Mouse (Mus musculus) telencephalon, adult 2 months (tissue): ENCODE measurements around the gene 1700021F05Rik.
A peak's percentile ranks its signal among the peaks of the same experiment; 100 is the strongest.

ENCODE experiments used
- DNase-seq: peaks from one replicate; pipeline ENCODE4 v3.0.0-alpha.2; 2011; ENCODE audit warnings: low read depth, low spot score

Gene 1700021F05Rik

DNA sequence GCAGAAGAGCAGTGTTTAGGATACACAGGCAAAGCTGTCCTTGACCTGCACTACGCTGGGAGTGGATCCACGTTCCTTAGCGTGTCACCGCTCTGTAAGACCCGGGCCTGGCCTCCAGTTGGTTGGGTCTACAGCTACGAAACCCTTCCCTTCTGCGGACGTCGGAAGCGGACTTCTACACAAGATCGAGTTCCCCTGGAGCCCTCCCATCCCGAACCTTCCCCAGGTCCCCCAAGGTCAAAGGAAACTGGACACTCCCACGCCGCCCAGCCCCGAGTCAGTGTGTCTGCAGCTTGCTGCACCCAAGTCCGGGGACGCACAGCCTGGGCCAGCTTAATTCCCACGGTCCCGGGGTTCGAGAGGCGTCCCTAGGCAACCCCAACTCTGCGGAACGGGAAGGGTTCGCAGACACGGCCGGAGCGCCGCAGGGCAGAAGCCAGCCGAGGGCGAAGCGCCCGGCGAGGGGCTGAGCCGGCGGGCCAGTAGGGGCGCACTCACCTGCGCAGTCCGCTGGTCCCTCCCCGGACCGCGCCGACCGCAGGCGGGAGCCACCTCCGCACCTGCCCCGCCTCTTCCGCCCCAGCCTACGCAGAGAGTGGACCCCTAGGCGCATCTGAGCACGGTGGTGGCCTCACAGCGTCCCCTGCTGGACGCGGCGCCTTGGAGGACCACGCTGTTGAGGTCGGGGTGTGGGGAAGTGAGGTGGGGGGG is at the start of gene 1700021F05Rik:
Gene 1700021F05Rik (minus strand): TSS at position 553 of the 711 bp plus-strand sequence.
- peak; percentile 90 for DNase-seq

DNA sequence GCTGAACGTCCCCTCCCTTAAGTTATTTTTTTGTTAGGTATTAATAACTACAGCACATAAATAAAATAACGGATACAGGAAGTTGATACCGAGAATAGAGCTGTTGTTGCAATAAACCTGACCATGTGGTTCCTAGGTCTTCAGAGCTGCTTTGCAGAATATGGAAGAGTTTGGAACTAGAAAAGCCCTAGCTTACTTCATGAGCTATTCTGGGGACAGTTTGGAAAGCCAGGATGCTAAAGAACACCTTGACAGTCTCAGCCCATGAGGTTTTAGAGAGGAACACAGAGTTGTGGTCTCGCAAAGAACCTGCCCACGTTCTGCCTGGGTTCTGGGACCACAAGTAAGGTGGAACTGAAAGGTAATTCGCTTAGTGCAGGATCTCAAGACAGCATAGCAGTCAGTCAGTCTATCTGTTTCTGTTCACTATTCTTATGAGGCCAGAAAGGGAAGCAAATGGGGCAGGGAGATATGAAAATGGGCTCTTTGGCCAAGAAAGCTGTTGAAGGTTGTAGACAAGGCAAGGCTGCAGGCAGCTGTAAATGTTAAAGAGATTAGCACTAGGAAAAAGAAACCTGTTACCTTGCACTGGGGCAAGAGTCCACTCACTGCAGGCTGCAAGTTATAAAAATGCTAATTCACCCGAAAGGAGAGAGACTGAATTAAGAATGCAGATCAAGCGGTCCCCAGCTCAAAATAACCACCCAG is 47.8 kb upstream of the 1700021F05Rik start:
- DNase-seq = no peak

DNA sequence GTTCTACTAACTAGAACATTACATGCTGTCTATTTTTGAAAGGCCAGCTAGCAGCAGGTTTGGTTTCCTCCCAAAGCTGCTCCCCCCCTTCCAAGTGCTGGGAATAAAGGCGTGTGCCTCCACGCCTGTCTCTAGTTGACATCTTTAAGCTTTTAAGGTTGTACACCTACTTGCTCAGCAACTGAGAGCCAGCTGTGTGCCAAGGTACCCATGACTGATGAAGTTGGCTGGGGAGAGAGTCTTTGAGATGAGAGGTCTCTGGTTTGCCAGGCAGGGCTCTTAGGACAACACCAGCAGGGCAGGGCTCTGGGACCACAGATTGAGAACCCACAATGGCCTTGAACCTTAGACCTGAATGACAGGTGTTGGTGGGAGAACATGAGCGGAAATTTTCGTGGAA is 43.7 kb upstream of the 1700021F05Rik start:
- no peak for DNase-seq

DNA sequence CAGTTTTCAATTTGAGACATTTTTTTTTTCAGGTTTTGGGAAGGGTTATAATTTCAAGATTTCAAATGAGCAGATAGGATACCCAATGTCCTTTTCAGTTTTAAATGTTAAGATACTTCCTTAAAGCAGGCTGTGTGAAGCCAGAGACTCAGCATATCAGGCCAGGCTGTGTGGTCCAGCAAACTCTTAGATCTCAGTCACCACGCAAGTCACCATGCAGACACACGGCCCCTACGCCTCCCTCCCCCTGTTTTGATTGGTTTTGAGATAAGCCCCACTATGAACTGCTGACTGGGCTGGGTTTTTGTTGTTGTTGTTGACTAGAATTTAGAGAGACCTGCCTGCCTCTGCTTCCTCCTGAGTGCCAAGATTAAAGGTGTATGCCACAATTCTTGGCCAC is 40.5 kb upstream of the 1700021F05Rik start:
- no peak for DNase-seq

DNA sequence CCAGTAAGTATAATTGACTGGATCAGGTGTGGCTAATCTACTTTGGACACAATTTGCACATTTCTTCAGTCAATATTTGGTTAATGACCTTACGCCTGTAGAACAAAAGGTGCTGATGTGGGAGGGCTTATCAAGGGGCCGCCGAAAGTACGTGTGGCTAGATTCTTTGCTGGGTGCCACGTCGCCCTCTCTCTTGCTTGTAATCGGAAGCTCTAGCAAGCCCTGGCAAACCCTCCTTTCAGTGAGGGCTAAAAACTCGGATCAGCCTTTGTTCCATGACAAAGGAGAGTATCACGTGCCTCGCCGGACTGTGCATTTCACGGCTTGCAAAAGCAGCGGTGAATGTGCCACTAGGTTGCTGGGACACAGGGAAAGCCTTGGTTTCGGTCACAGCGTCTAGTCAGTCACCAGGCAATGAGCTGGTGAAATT is 39.9 kb upstream of the 1700021F05Rik start:
- no peak for DNase-seq

DNA sequence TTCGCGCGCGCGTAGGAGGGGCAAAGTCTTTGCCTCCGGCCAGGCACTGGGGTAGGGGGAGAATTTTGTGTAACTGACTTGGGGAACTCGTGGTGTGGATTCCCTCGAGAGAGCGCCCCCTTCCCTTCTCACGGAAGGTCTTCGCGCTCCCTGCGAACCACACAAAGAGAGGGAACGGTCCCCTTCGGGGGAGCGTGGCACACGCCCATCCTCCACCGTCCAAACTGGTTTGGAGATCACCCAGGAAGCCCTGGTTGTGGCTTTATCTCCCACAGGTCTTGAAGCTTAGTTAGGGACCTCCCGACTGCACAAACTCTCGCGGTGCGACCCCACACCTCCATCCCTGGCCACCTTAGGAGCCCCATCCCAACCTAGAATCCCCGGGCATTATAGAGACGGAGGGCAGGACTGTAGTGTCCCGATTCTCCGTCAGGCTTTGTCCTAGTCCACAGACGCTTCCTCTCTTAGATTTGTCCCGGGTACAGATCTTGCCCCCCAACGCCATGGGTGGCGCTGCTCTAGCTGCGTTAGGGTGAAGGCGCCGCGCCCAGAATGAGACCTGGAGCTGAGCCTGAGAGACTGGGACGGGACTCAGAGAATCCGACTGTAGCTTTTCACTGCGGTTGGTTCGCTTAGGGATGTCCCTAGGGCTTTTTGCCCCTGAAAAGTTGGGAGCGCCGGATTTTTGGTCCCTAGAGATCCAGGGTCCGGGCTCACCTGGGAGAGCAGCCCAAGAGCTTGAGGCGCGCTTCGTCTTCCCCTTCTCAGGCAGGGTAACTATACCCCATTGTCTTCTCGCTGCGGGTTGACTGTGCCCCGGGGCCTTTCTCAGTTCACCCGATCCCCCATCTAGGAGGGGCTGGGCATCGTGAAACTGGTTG is 38.8 kb upstream of the 1700021F05Rik start:
- no peak for DNase-seq

DNA sequence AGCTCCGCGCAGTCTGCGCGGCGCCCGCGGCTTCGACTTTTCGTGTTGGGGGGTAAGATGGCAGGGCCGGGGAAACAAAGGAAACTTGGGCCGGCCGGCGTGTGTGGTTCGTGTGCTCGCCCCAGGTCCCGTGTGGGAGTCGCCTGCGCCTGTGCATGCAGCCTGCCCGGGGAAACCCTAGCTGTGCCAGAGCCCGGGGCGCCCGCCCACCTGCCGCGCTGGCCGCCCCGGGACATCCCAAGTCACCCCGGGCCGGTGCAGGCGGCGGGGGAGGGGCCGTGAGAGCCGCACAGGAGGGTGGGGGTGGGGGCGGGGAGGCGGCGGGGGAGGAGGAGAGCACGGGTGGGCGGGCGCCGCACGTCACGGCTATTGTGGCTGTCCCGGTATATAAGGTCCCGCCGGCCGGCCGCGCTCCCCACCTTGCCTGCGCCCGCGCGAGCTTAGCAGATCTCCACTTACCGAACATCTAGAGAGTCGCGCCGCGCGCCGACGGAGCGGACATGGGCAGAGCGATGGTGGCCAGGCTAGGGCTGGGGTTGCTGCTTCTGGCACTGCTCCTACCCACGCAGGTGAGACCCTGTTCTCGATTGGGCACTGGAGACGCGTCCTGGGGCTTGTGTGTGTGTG is 38.1 kb upstream of the 1700021F05Rik start:
- no peak for DNase-seq

DNA sequence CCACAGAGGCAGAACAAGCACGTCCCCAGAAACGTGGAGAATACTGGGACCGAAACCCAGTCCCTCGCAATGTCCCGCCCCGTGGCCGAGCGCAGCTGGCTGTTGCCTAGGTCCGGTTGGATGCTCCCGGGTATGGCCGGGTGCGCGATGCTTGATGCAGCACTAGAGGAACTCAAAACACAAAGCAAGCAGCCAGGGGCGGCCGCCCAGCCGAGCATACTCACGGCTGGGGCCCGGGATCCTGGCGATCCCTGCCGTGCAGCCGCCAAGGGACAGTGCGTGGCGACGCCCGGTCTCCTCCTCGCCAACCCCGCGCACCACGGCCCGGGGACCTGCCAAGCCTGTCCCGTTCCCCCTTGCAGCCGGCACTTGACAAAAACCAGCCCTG is 37.6 kb upstream of the 1700021F05Rik start:
- DNase-seq = no peak

DNA sequence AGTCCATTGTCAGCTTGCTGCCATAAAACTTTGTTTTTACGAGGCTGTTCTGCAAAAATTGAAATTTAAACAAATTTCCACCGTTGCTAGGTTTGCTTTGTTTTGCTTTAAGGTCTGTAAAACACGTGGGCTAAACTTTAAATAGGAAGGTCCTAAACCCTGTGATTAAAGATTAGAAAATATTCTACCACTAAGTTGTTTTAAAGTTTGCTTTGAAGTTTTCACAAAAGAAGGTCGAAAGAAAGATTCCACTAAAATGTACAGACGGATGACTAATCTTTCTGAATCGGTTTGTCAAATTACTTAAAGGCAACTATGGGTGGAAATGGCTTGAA is 37.2 kb upstream of the 1700021F05Rik start, which contains the start of gene Cd24a:
Gene Cd24a (plus strand): TSS at position 288 of the 335 bp plus-strand sequence.
- no peak for DNase-seq

DNA sequence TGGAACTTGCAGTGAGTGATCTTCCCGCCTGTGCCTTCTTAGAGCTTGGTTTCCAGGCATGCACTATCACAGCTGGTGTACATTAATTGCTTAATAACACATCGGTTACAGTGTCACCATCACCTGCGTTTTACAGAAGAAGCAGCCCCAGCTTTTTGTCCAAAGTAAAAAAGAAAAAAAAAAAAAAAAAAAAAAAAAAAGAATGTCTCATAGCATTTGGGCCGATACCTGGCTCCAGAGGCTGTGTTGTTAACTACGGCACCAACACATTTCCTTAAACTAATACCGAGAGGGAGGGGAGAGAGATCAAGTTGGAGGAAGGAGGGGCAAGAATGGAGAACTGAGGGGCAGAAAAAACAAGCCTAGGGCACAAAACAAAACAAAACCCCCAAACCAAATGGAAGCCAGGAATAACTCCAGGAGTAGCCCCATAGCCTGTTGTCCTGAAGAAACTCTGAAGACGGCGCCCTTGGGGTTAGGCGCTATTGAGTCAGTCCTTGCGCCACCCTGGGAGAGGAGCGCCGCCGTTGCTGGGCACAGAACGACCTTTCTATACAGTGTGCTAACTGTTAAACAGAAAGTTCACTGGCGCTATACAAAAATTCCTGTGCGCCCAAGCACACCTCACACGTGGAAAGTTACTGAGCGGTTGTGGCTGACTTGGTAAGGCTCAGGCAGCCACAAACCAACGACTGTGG is 36.7 kb upstream of the 1700021F05Rik start:
- no peak for DNase-seq

DNA sequence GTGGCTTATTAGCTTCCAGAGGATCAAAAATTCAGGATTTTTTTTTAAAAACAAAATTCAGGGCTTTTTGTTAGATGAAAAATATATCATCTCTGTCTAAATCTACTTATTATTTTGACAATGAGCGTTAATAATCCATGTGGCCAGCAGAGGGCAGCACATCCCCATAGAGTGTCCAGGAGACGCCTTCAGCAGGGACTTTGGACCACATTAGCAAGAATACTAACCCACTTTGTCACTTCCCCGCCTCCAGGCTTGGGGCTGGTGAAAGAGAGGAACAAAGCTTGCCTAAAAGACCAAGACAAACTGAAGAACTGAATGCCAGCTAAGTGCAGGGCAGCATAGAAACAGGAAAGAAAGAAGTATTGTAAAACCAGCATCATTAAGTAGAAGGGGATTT is 34.2 kb upstream of the 1700021F05Rik start:
- peak; percentile 34 for DNase-seq

DNA sequence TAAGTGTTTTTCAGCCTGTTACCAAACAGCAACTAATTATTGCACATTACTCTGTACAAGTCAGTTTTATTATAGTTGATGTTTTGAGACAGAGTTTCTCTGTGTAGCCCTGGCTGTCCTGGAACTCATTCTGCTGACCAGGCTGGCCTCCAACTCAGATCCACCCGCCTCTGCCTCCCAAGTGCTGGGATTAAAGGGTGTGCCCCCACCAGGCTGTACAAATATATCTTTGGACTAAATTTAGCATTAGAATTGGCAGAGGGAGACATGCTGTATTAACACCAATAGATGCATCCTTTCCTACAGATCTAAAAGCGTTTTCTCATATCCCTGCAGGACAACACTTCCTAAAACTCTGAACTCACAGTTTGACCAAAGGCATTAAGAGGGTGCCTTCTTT is 33.6 kb upstream of the 1700021F05Rik start:
- DNase-seq = no peak

DNA sequence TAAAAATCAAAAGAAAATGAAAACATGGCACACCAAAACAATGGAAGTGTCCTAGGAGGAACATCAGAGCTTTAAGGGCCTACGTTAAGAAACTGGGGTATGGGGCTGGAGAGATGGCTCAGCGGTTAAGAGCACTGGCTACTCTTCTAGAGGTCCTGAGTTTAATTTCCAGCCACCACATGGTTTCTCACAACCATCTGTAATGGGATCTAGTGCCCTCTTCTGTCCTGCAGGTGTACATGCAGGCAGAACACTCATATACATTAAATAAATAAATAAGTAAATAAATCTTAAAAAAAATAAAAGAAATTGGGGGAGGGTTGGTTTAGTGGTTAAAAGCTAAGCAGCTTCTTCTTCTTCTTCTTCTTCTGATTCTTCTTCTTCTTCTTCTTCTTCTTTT is 20.5 kb upstream of the 1700021F05Rik start:
- no peak for DNase-seq

DNA sequence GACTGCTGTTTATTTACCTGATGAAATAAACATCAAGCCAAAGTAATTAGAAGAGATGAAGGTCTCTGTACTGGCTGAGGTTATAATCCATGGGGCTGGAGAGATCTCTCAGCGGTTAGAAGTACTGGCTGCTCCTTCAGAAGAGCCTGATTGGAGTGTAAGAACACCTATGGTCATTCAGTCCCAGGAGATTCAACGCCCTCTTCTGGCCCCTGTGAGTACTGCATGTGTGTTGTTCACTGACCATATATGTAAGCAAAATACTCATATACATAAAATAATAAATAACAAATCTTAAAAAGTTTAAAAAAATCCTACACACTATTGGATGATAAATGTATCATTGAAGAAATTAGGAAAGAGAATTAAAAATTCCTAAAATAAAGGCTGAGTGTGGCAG is 20.0 kb upstream of the 1700021F05Rik start:
- DNase-seq = no peak

DNA sequence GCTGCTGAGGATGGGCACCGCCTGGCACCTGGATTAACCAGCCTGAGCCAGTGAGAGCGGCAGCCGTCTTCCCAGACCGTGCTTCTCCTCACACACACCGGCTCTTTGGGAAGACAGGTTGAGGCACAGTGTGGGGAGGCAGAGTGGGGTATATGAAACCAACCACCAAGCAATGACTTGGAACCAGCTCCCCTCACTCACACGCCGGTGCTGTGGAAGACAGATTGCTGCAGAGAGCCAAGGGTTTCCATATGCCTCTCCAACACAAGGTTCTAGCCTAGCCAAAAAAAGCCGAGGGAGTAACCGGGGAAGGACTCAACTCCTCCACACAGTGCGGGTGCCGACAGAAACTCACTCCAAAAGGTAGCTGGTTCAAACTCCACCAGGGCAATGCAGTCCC is 18.5 kb upstream of the 1700021F05Rik start:
- no peak for DNase-seq

DNA sequence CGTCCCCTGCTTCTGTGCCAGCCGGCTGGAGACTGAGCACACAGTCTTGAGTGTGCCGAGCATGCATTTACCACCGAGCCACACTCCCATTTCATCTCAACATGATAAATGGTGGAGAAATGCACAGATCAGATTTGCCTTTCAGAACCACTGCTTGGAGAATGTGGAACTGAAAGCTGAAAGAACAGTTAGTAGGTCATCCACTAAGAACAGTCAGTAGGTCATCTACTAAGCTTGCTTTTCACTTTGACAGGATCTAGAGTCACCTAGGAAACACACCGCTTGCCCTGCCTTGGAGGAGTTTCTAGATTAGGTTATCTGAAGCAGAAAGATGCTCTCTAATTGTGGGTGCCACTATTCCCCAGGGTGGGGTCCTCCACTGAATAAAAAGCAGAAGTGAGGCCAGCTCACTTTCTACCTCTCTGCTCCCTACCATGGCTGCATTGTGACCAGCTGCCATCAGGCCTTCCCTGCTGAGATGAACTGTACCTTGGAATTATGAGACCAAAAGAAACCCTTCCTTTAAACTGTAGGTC is 16.9 kb upstream of the 1700021F05Rik start:
- DNase-seq = no peak

DNA sequence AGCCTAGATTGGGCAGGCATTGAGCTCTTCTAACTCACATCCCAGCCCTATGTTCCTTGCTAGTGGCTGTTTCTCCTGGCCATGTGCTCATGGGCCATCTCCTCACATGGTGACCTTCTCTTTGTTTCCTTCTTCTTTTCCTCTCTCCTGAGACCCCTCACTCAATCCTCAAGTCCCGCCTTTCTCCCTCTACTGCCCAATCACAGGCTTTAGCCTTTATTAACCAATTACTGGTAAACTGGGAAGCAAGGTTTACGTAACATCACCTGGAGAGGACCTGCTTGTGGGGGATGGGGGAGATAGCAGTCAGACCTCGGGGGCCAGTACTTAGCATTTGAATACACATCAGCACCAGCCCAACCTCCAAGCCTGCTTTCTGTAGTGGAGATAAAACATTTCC is 10.6 kb upstream of the 1700021F05Rik start:
- DNase-seq = no peak

DNA sequence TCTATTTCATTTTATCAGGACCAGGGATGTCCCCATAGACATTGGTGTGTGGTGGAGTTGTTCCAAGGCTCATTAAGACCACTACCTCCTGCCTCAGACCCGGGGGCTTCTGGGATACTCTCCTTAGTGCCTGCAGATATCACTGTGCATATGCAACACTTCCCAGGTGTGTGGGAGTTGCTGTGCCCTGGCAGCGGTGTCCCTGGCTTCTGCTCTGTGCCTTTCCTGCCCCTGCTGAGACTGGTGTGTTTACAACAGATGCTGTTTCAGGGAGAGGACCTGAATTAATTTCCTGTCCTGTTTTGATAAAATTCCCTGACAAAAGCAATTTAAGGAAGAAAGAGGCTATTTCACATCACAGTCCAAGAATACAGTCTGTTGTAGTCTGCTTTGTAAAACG is 10.1 kb upstream of the 1700021F05Rik start:
- no peak for DNase-seq

DNA sequence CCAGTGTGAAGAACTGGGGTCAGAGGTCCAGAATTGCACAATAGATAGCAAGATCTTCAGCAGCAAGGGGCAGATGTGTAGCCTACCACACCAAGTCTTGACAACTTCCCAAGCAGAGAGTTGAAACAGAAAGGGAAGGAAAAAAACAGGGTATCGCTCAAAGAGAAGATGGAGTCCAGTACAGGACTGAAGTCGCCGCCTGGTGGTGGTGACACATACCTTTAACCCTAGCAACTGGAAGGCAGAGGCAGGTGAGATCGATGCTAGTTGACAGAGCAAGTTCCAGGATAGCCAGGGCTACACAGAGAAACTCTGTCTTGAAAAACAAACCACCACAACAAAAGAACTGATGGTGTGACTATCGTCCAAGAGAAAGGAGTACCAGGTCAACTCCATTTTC is 8.6 kb upstream of the 1700021F05Rik start:
- DNase-seq = no peak

DNA sequence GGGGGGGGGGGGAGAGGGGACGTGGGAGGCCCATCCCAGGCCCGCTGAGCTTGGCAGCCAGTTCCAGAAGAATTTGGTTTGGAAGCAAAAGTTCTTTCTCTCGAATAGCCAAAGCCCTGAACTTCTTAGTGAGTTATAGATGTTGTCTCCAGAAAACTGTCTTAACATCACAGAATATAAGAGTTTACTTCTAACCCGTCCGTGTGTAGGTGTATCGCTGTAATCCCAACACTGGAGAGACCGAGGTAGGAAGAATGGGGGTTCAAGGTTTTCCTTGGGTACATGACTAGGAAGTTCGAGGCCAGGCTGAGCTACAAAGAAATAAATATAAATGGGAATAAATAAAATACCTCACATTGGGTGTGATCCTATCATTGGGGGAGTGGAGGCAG is 355 bp upstream of the 1700021F05Rik start:
- DNase-seq = no peak

DNA sequence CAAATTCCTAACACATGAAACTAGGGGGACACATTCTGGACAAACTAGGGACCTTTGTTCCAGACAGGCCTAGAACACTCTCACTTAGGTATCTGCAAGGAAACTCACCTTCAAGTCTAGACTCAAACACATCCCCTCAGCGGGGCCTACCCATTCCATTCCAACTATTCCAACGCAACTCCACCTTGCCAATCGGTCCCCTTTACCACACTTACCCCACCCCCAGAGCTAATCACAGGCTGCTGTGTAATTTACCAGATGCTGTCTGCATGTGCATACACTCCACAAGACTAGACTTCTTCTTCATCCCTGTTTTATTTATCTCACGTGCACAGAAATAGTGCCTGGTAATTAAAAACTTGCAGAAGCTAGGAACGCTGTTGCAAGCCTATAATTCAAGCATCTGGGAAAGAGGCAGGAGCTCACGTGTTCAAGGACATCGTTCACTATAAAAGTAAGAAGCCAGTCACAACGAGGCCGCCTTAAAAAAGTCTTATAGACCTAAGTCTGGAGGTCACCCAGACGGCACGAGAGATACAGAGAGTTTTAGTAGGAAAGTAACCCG is 966 bp downstream of the 1700021F05Rik start:
- DNase-seq = no peak
